Mouse (Mus musculus): ENCODE data around the gene Tmem102. TPM values are rescaled to one million over a fixed set of nuclear protein-coding genes. Genes with fewer than 3 reads are reported as not detected.

Tmem102 gene
- polyA plus RNA-seq, 1 experiment from 2014 or later: 0.98 TPM

DNA sequence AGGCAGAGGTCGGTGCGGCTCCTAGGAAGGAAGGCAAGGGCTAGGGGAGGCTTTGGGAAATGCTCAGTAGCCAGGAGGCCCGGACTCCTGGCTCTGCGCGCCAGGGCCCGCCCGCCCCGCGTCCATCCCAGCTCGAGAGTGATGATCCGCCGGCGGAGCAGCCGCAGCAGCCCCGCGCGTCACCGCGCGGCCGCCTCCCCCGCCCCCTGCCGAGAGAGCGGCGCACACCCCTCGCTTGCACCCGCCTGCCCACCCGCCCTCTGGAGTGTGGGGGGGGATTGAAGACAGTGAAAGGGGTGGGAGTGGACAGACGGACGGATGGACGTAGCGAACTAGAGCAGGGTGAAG is 32.2 kb upstream of the Tmem102 start, which contains the start of gene Nlgn2:
Nlgn2 (minus strand) TSS at position 181 of the 348 bp plus-strand sequence.
- H3K4me1 ChIP-seq: peaks cover 50% of the 10 kb centered on the region
- H3K36me3 ChIP-seq: peaks cover 10% of the 10 kb centered on the region
- peak within 1 kb of the TSS; percentile 98 for H3K27ac ChIP-seq (replicated peaks)
- H3K9ac ChIP-seq (replicated peaks): peak within 1 kb of the TSS; percentile 94
- no peaks in the 10 kb centered on the region for H3K27me3 ChIP-seq
- no peaks in the 10 kb centered on the region for H3K9me3 ChIP-seq
- peak within 1 kb of the TSS; percentile 96 for H3K4me2 ChIP-seq (replicated peaks)
- peak; percentile 65 for ATAC-seq (replicated peaks)
- WGBS: under 1% methylated on average over 32 of the region's 32 CpGs
- peak within 1 kb of the TSS; percentile 95 for H3K4me3 ChIP-seq

- ATAC-seq (replicated peaks): peak; percentile 12
- under 1% methylated on average over 51 of the region's 52 CpGs for WGBS
Observed at GRCm38 (mm10) chr11:69836703-69837576, 31.5 kb upstream of the Tmem102 start.

DNA sequence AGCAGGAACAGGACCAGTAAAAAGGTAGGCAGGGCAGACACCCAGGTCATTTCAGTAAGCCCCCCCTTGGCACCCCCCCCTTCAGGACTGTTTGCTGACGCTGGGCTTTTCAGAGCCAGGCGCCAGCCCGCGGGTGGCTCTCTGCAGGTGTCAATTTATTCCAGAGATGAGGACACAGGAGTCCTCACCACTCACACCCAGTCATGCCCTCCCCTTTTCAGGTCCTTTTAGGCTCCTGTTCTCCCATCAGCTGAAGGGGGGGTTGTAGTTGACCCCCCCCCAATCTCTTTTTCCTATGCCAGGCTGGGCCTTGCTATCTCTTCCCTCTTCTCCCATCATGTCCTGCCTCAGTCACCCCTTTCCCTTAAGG is 30.5 kb upstream of the Tmem102 start:
- ATAC-seq (replicated peaks): no peak
- Histone ChIP-seq H3K27me3 (no peaks in the 10 kb centered on the region), H3K27ac (replicated peaks) (peak overlapping the region; percentile 98), H3K4me1 (peaks cover 52% of the 10 kb centered on the region), H3K9ac (replicated peaks) (peak overlapping the region; percentile 94), H3K36me3 (peaks cover 19% of the 10 kb centered on the region), H3K4me2 (replicated peaks) (peak overlapping the region; percentile 96), H3K4me3 (peak overlapping the region; percentile 95), H3K9me3 (no peaks in the 10 kb centered on the region)
- WGBS: 3% methylated on average over 4 of the region's 4 CpGs

More at GRCm38 (mm10) chr11:69836703-69837576, 31.5 kb upstream of the Tmem102 start:
- peak overlapping the region; percentile 95 for H3K4me3 ChIP-seq
- no peaks in the 10 kb centered on the region for H3K27me3 ChIP-seq
- peak overlapping the region; percentile 94 for H3K9ac ChIP-seq (replicated peaks)
- H3K9me3 ChIP-seq: no peaks in the 10 kb centered on the region
- H3K4me2 ChIP-seq (replicated peaks): peak overlapping the region; percentile 96
- H3K36me3 ChIP-seq: peaks cover 16% of the 10 kb centered on the region
- peak overlapping the region; percentile 98 for H3K27ac ChIP-seq (replicated peaks)
- H3K4me1 ChIP-seq: peaks cover 52% of the 10 kb centered on the region

DNA sequence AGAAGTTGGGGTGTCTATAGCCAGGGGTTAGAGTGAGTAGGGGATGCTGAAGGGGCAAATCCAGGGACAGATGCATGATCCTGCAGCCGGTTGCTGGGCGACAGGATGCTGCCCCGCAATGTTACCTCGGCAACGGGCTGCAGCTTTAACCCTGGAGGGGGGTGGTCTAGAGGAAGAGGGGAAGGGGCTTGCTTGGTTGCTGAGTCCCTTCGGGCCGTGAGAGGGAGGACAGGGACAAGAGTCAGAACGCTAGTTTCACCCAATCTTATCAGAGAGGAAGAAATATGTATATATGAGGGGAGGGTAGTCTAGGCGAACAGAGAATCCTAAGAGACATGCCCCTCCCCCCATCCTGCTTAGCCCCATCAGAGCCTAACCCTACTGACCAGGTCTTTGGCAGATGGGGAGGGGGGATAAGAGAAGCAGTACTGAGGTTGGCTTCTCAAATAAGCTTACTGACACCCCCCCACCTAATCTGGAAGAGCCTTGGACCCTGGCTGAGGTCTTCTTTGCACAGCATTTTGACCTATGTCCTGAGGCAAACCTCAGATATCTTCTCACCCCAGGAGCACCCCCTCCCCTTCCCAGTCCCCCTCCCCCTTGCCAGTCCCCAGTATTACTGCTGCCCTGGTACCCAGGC is 30.0 kb upstream of the Tmem102 start:
- Histone ChIP-seq H3K4me2 (replicated peaks) (peak overlapping the region; percentile 96), H3K36me3 (peaks cover 19% of the 10 kb centered on the region), H3K27ac (replicated peaks) (peak overlapping the region; percentile 58), H3K27me3 (no peaks in the 10 kb centered on the region), H3K4me3 (peak overlapping the region; percentile 95), H3K9ac (replicated peaks) (peak overlapping the region; percentile 94), H3K9me3 (no peaks in the 10 kb centered on the region), H3K4me1 (peaks cover 52% of the 10 kb centered on the region)
- ATAC-seq (replicated peaks): no peak
- WGBS: 2% methylated on average over 9 of the region's 9 CpGs

- WGBS: 4% methylated on average over 45 of the region's 48 CpGs
- H3K36me3 ChIP-seq: peaks cover 22% of the 10 kb centered on the region
- no peak for ATAC-seq (replicated peaks)
- no peaks in the 10 kb centered on the region for H3K27me3 ChIP-seq
- H3K9me3 ChIP-seq: no peaks in the 10 kb centered on the region
- H3K4me1 ChIP-seq: peaks cover 46% of the 10 kb centered on the region
- peak overlapping the region; percentile 58 for H3K27ac ChIP-seq (replicated peaks)
- H3K4me2 ChIP-seq (replicated peaks): peak overlapping the region; percentile 96
- H3K9ac ChIP-seq (replicated peaks): peak overlapping the region; percentile 94
- peak overlapping the region; percentile 95 for H3K4me3 ChIP-seq
Observed at GRCm38 (mm10) chr11:69834001-69834549, 28.7 kb upstream of the Tmem102 start.

- H3K9me3 ChIP-seq: no peaks in the 10 kb centered on the region
- peaks cover 42% of the 10 kb centered on the region for H3K4me1 ChIP-seq
- H3K9ac ChIP-seq (replicated peaks): peak overlapping the region; percentile 94
- H3K4me2 ChIP-seq (replicated peaks): peak overlapping the region; percentile 96
- H3K4me3 ChIP-seq: peak overlapping the region; percentile 95
- 47% methylated on average over 8 of the region's 8 CpGs for WGBS
- H3K36me3 ChIP-seq: peaks cover 25% of the 10 kb centered on the region
- peak overlapping the region; percentile 58 for H3K27ac ChIP-seq (replicated peaks)
- ATAC-seq (replicated peaks): no peak
- H3K27me3 ChIP-seq: no peaks in the 10 kb centered on the region
Observed at GRCm38 (mm10) chr11:69833554-69833953, 28.1 kb upstream of the Tmem102 start.

DNA sequence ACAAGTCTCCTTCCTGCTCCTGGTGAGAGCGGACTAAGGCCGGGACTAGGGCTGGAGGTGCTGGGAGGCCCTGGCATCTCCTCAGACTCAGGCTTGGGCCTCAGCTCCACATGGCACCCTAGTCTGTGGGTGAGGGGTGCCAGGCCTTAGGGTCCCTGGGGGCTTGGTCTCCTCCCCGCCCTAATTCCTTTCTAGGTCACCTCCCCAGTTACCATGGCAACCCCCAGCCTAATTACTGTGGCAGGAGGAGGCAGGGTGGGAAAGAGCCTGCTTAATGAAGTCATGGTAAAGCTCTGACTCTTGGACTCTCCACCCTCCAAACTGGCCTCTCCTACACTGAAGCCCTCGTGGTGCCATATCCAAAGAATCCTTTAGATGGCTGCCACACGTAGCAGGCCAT is 23.4 kb upstream of the Tmem102 start:
- ATAC-seq (replicated peaks): no peak

DNA sequence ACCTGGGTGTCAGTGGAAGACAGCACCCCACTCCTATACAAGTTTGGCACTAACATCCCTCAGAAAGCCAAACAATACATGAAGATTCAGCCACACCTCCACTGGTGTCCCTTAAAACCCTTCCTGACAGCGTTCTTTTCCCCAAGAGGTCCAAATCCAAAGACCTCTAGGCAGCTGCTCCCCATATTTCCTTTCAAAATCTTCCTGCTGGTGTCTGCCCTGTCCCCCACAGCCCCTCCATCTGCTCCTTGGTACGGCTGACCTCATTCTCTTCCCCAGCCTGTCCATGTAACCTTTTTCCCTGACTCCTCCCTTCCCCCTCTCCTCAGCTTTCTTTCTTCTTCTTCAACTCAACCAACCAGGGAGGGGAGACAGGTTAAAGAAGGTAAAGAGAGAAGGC is 18.0 kb upstream of the Tmem102 start:
- no peaks in the 10 kb centered on the region for H3K27me3 ChIP-seq
- H3K9ac ChIP-seq (replicated peaks): no peak overlapping the region
- H3K27ac ChIP-seq (replicated peaks): no peak overlapping the region
- H3K36me3 ChIP-seq: peaks cover 42% of the 10 kb centered on the region
- H3K4me3 ChIP-seq: no peak overlapping the region
- H3K9me3 ChIP-seq: no peaks in the 10 kb centered on the region
- 78% methylated on average over 2 of the region's 2 CpGs for WGBS
- ATAC-seq (replicated peaks): no peak
- H3K4me1 ChIP-seq: no peaks in the 10 kb centered on the region
- no peak overlapping the region for H3K4me2 ChIP-seq (replicated peaks)

More for the DNA sequence above, 23.4 kb upstream of the Tmem102 start:
- Histone ChIP-seq H3K9me3 (no peaks in the 10 kb centered on the region), H3K4me2 (replicated peaks) (no peak overlapping the region), H3K27me3 (no peaks in the 10 kb centered on the region), H3K4me3 (no peak overlapping the region), H3K9ac (replicated peaks) (no peak overlapping the region), H3K4me1 (peaks cover 15% of the 10 kb centered on the region), H3K36me3 (peaks cover 68% of the 10 kb centered on the region), H3K27ac (replicated peaks) (no peak overlapping the region)
- 58% methylated on average over 5 of the region's 5 CpGs for WGBS

GRCm38 (mm10) chr11:69822080-69822479 is 16.7 kb upstream of the Tmem102 start, which contains the start of gene Spem1:
TSS of gene Spem1 (minus strand) at chr11:69822180.
- Histone ChIP-seq H3K9me3 (no peaks in the 10 kb centered on the region), H3K27me3 (no peaks in the 10 kb centered on the region), H3K27ac (replicated peaks) (no peak within 1 kb of the TSS), H3K9ac (replicated peaks) (no peak within 1 kb of the TSS), H3K4me3 (no peak within 1 kb of the TSS), H3K36me3 (peaks cover 29% of the 10 kb centered on the region), H3K4me2 (replicated peaks) (no peak within 1 kb of the TSS), H3K4me1 (no peaks in the 10 kb centered on the region)
- ATAC-seq (replicated peaks): no peak
- 86% methylated on average over 3 of the region's 3 CpGs for WGBS

- 93% methylated on average over 8 of the region's 8 CpGs for WGBS
- ATAC-seq (replicated peaks): no peak
Observed at GRCm38 (mm10) chr11:69818871-69819270, 13.4 kb upstream of the Tmem102 start.

GRCm38 (mm10) chr11:69818365-69818764 is 12.9 kb upstream of the Tmem102 start, which contains the start of gene Spem2:
TSS of gene Spem2 (minus strand) at chr11:69818465.
- Histone ChIP-seq H3K9me3 (no peaks in the 10 kb centered on the region), H3K27me3 (no peaks in the 10 kb centered on the region), H3K36me3 (no peaks in the 10 kb centered on the region), H3K4me3 (no peak within 1 kb of the TSS), H3K27ac (replicated peaks) (no peak within 1 kb of the TSS), H3K4me2 (replicated peaks) (no peak within 1 kb of the TSS), H3K4me1 (no peaks in the 10 kb centered on the region), H3K9ac (replicated peaks) (no peak within 1 kb of the TSS)
- no peak for ATAC-seq (replicated peaks)
- 89% methylated on average over 2 of the region's 2 CpGs for WGBS

More at GRCm38 (mm10) chr11:69818871-69819270, 13.4 kb upstream of the Tmem102 start:
- H3K27ac ChIP-seq (replicated peaks): no peak overlapping the region
- no peaks in the 10 kb centered on the region for H3K27me3 ChIP-seq
- H3K36me3 ChIP-seq: no peaks in the 10 kb centered on the region; the same call in 1 of the 2 replicates
- no peak overlapping the region for H3K9ac ChIP-seq (replicated peaks)
- no peak overlapping the region for H3K4me2 ChIP-seq (replicated peaks)
- no peak overlapping the region for H3K4me3 ChIP-seq
- H3K4me1 ChIP-seq: no peaks in the 10 kb centered on the region
- no peaks in the 10 kb centered on the region for H3K9me3 ChIP-seq

DNA sequence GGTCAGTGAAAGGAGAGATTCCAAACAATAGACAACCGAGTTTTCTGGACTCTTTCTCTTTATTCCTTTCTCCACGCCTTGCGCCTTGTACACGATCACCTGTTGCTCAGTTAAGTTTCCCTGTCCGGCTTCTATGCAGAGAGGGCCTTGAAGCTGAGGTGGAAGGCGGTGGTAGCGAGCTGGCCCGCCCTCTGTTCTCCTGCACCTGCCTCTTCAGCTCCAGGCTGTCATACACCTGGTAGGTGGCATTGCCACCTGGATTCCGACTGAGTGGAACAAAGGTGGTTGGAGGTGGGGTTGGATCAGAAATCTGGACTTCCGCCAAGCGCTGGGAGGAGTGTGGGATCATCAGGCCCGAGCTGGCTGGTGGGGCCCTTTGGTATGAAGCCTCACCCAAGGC is 11.1 kb upstream of the Tmem102 start:
- WGBS: 94% methylated on average over 12 of the region's 12 CpGs
- Histone ChIP-seq H3K9ac (replicated peaks) (no peak overlapping the region), H3K27me3 (no peaks in the 10 kb centered on the region), H3K4me2 (replicated peaks) (no peak overlapping the region), H3K36me3 (no peaks in the 10 kb centered on the region), H3K9me3 (no peaks in the 10 kb centered on the region), H3K27ac (replicated peaks) (no peak overlapping the region), H3K4me1 (no peaks in the 10 kb centered on the region), H3K4me3 (no peak overlapping the region)
- no peak for ATAC-seq (replicated peaks)
